Mouse (Mus musculus): ENCODE results near the gene Shb.

Gene Shb

GRCm38 (mm10) chr4:45449012-45449411 lies 83.3 kb downstream of the Shb start:
- no peak for DNase-seq (ENCODE audit: low spot score in 2 of 2)

- no peak for DNase-seq (ENCODE audit: low spot score in 2 of 2)
Observed at GRCm38 (mm10) chr4:45448481-45448880, 83.8 kb downstream of the Shb start.

DNA sequence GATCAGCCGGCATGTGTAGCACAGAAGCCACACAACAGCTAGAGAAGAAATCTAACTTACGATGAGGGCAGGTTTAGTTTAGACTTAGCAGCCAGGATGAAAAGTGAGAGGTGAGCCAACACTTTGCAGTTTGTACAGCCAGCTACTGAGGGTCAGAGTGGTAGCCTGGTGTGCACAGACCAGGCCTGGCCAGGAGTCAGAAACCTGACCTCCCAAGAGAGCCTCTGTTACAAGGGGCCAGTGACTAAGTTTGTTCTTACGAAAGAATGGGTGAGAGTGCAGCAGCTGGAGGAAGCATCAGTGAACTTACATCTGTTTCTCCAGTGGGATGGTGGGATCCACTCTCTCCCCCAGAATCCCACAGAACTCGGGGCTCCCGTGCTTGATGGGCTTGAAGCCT lies 85.1 kb downstream of the Shb start:
- no peak for DNase-seq (ENCODE audit: low spot score in 2 of 2)

- DNase-seq (ENCODE audit: low spot score in 2 of 2), result peak in 1 of 2 experiments; percentile 28
Observed at GRCm38 (mm10) chr4:45445235-45445634, 87.0 kb downstream of the Shb start.

DNA sequence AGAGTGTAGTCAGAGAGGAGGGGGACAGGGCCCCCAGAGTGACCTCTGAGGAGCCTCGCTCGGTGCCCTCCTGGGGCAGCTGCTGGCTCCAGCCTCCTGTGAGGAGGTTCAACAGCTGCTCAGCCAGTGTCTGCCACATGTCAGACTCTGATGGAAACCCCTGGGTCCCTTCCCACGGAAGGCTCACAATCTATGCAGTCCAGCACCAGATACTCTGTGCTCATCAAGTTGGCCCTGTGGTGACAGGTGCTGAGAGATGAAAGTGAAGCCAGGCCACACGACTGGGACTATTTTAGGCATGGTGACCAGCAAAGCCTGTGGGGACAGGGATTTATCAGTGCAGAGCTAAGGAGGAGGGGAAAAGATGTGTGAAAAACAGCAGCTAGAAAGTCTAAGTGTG lies 87.5 kb downstream of the Shb start:
- peak in 1 of 2 experiments; percentile 39 for DNase-seq (ENCODE audit: low spot score in 2 of 2)

DNA sequence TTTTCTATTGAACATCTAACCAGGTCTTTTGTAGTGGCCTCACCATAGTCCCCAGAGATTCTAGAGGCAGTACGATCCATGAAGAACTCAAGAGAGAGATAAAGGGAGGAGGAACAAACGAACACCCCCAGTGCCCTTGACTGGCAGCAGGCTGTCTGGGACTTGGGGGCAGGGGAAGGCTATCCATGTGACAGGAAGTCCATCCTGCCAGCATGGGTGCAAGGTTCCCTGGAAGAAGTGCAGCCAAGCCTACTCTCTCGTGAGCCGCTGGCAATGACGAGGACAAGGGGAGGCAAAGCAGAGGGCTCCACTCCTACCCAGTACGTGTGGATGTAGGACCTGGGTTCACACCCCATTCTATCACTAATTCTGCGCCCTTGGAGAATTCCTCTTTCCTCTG lies 88.6 kb downstream of the Shb start:
- no peak for DNase-seq (ENCODE audit: low spot score in 2 of 2)

GRCm38 (mm10) chr4:45442237-45442636 lies 90.0 kb downstream of the Shb start:
- DNase-seq (ENCODE audit: low spot score in 2 of 2), result no peak

DNA sequence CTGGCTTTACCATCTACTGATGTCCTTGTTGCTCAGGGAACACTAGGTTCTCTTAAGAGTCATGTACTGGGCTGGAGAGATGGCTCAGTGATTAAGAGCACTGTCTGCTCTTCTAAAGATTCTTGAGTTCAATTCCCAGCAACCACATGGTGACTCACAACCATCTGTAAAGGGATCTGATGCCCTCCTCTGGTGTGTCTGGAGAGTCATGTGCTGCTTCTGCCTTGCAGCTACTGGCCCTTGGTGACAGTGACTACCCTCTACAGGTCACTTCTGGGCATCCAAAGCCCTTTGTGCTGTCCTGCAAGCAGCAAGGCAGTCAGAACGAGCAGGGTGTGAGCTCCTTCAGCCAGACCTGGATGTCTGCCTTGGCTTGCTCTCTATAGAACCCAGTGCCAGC lies 90.5 kb downstream of the Shb start:
- DNase-seq (ENCODE audit: low spot score in 2 of 2), result no peak

- DNase-seq (ENCODE audit: low spot score in 2 of 2), result no peak
Observed at GRCm38 (mm10) chr4:45439281-45439680, 93.0 kb downstream of the Shb start.

DNA sequence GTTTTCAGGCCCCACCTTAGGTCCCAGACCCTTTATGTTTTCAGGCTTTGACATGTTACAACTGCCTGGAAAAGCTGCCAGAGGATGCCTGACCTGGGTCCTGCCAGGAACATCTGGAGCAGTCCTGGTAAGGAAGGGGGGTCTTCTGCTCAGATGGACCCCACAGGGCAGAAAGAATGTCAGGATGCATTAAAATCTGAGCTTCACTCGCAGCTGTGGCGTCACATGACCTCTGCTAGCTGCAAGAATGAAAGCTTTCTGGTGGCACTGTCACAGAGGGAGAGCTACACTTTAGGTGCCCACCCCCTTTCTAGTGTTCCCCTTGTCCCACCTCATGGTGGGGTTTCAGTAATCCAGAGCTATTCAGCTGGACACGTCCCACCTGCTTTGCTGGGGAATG lies 95.3 kb downstream of the Shb start:
- DNase-seq (ENCODE audit: low spot score in 2 of 2), result no peak

- no peak for DNase-seq (ENCODE audit: low spot score in 2 of 2)
Observed at GRCm38 (mm10) chr4:45436383-45436913, 95.8 kb downstream of the Shb start.

DNA sequence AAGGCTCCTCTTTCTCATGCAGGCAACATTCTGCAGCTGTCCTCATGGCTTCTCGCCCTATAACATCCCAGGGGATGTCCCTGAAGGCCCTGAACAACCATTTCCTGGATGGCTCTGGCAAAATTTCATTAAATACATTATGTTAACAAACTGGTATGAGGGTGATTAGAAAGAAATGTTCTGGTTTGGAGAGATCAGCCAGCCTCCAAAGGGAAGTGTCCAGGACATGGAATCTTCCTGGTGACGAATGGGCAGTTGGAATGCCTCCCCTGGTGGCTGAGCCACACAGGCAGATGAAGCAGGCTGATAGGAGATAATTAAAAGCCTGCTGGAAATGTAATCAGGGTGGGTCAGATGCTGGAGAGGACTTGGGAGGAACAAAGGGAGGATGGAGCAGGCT lies 96.4 kb downstream of the Shb start:
- peak; percentile 57 to 74 for DNase-seq (ENCODE audit: low spot score in 2 of 2)

GRCm38 (mm10) chr4:45434681-45435080 lies 97.6 kb downstream of the Shb start:
- no peak for DNase-seq (ENCODE audit: low spot score in 2 of 2)

DNA sequence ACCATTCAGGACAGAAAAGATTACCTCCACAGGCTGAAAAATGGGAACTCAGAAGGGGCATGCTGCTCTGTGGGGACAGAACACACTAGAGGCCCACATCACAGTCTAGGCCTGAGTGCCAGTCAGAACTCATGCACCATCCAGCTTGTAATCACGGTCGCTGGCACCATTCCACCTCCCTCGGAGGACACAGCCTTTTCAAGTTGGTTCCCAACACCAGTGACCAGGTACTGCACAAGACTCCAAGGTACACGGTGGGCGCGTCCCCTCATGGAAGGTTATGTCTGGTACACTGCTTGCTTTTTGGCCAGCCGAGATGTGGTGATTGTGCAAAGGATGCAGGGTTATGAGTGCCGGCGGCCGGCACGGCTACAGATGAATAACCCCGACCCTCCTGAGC lies 98.2 kb downstream of the Shb start:
- DNase-seq (ENCODE audit: low spot score in 2 of 2), result no peak

DNA sequence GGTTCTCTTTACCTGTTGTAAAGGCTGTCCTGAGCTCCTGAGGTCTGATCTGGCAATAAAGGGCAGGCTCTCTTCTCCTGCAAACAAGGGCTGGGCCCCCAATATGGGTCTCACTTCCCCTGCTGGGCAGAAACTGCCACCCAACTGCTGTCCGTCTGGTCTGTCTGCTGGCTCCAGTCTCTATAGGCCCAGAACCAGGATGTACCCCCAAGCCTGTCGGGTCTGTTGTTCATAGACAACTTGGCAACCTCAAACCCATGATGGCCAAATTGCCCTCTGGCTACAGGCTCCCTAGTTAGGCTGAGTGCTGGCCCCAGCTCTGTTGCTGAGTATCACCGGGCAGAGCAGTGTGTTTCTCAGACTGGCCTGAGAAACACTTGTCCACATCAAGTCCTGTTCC lies 100.5 kb downstream of the Shb start:
- DNase-seq (ENCODE audit: low spot score in 2 of 2), result no peak

DNA sequence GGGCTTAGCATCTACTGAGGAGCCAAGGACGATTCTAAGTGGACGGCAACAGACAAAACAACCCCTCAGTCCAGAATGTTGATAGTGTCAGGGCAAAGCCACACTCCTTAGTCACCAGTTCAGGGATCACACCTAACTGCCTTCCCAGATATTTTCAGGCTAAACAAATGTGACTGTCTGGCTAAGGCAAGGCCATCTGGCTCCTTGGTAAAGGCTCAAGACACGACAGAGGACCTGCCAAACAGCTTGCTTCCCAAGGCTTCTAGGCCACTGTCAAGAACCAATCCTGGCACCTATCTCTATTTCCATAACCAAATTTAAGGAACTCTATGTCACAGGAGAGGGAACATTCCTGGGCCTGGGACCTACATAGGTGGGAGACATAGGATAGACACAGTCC lies 101.0 kb downstream of the Shb start:
- no peak for DNase-seq (ENCODE audit: low spot score in 2 of 2)

DNA sequence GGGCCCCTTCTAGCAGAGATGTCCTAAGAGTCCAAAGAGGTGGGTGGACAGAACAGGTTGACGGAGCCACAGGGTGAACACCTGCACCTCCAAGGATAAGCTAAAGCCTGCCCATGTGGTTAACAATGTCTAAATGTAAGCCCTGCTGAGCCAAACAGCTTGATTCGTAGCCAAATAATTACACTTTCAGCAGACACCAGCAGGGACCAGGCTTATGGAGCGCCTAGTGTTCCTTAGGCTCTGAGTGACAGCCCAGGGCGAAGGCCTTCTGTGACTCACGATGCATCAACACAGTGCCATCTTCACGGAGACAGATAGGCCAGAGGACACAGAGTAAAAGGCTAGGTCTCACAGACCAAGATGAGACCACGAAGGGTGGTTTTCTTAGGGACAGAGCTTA lies 102.8 kb downstream of the Shb start:
- DNase-seq (ENCODE audit: low spot score in 2 of 2), result no peak

DNA sequence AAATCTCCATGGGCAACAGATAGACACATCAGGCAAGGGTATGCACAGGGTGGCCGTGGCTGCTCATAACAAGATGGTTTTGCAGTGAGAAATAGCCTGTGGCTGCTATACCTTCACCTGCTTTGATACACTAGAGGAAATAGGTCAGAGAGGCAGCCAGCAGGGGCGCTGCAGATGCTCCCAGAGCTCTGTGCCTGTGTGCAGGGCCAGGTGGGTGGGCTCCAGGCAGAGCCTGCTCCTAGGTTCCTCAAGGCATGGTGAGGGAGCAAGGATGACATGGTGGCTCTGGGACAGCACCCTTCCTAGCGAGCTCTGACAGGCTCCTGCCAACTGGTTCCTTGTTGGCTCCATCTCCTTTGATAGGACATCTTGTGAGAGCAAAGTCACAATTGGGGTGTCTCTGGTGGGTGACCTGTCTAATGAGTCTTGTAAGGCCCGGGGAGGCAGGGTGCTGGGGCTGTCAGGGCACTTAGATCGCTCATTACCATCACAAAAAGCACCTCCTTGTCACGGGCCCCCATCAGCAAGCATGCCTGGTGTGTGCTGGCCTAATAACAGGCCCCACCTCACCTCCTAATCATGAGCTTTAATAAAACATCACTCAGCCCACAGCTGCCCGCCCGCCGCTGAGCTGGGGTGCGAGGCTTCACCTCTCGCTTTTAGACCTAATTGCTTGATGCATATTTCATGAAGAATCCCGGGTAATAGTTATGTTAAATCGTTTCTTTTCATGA lies 105.4 kb downstream of the Shb start:
- DNase-seq (ENCODE audit: low spot score in 2 of 2), result no peak

DNA sequence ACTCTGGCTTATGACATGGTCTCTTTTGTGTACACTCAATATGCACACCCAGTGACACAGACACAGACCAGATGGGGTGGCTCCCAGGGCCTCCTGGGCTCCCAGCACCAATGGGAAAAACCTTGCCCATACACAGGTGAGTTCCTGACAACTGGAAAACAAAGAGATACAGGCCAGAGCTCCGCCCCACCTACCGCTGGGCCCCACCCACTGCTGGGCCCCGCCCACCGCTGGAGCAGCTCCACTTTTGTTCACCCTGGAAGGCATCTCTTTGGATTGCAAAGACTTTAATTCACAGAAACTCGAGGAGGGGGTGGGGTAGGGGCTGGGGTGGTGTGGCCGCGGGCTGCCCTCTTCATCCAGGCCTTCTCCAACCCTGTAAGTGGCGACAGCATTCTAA lies 108.9 kb downstream of the Shb start:
- DNase-seq (ENCODE audit: low spot score in 2 of 2), result no peak

DNA sequence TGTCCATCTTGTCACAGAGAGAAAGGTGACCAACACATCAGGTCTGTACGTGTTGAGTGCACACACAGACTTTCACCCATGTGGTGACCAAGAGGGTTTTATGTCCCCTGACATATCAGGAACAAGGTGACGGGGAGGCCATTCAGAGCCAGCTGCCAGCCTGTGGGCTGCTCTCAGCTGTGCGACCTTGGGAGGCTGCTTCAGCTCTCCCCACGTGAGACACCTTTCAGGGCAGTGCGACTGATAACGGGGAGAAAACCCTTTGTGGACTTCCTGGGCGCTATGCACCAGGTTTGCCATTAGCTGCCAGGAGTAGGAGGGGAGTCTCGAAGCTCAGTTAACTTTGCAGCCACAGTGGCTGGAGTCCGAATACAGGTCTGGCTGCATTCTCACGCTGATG lies 109.6 kb downstream of the Shb start:
- DNase-seq (ENCODE audit: low spot score in 2 of 2), result no peak

GRCm38 (mm10) chr4:45421519-45422260 lies 110.6 kb downstream of the Shb start:
- no peak for DNase-seq (ENCODE audit: low spot score in 2 of 2)

- DNase-seq (ENCODE audit: low spot score in 2 of 2), result no peak
Observed at GRCm38 (mm10) chr4:45420733-45421132, 111.5 kb downstream of the Shb start.

DNA sequence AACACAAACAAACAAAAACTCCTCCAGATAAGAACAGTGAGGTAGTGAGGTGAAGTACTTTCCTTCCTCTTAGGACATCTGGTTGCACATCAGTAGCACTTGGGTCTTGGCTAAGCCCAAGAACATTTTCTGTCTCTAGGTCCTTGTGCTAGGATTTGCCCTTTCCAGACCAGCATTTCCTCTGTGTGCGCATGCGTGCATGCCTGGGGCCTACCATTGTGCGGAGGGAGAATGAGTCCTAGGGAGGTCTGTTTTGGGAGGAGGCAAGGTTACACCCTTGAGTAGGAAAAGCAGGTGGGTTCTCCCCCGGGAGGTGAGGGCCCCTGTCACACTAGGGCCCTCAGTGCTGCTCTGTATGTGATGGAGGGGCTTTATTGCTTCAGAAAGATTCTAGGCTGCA lies 113.2 kb downstream of the Shb start:
- no peak for DNase-seq (ENCODE audit: low spot score in 2 of 2)
